ENCODE assay signal across 24 mouse cellular contexts in genomic region chr10:4780926-4781325, GRCm38 (mm10).
"Had no signal": no experiment of that assay in that cellular context is flagged by ENCODE, and none has a peak within 500 bp of the region (broad histone marks: within the 10 kb centered on the region; RNA-seq: fewer than 3 reads in every experiment).

No protein-coding gene starts in this region.

- H3K4me2 ChIP-seq: limb, embryonic 13.5 days; lung, embryonic 15.5 days; midbrain, embryonic 13.5 days; neural tube, embryonic 13.5 days had no signal

- DNase-seq: kidney, adult 11 months; kidney, adult 9 months; kidney, postnatal 14 days; kidney, postnatal 4 days; liver; liver, postnatal 0 days; lung, postnatal 14 days; lung, postnatal 4 days; right cerebral cortex, adult 18-20 months; right cerebral cortex, postnatal 14 days; right cerebral cortex, postnatal 4 days; thymus, adult 2 months; thymus, postnatal 14 days; thymus, postnatal 4 days had no signal

- H3K4me3 ChIP-seq: limb, embryonic 10.5 days; limb, embryonic 13.5 days; lung, embryonic 15.5 days; midbrain, embryonic 10.5 days; midbrain, embryonic 13.5 days; myocyte; neural tube, embryonic 13.5 days had no signal

- H3K9me3 ChIP-seq: limb, embryonic 10.5 days; limb, embryonic 13.5 days; lung, embryonic 15.5 days; midbrain, embryonic 10.5 days; midbrain, embryonic 13.5 days; neural tube, embryonic 13.5 days had no signal

- ATAC-seq: liver, postnatal 0 days; midbrain, embryonic 13.5 days; midbrain, embryonic 16.5 days had no signal

- H3K27me3 ChIP-seq: limb, embryonic 13.5 days; lung, embryonic 15.5 days; midbrain, embryonic 13.5 days; neural tube, embryonic 13.5 days had no signal

- H3K36me3 ChIP-seq: limb, embryonic 10.5 days; limb, embryonic 13.5 days; lung, embryonic 15.5 days; midbrain, embryonic 10.5 days; midbrain, embryonic 13.5 days; neural tube, embryonic 13.5 days had no signal

- H3K27ac ChIP-seq: limb, embryonic 10.5 days; limb, embryonic 13.5 days; liver, embryonic 14.5 days; lung, embryonic 15.5 days; midbrain, embryonic 10.5 days; midbrain, embryonic 13.5 days; neural tube, embryonic 13.5 days; stomach, postnatal 0 days had no signal

- H3K9ac ChIP-seq: limb, embryonic 13.5 days; liver, embryonic 14.5 days; liver, postnatal 0 days; lung, embryonic 15.5 days; midbrain, embryonic 13.5 days; neural tube, embryonic 13.5 days had no signal

- H3K4me1 ChIP-seq: limb, embryonic 10.5 days; limb, embryonic 13.5 days; lung, embryonic 15.5 days; midbrain, embryonic 10.5 days; midbrain, embryonic 13.5 days; neural tube, embryonic 13.5 days had no signal
